Mouse (Mus musculus): ENCODE results near the gene C8g. TPM values are rescaled to one million over a fixed set of nuclear protein-coding genes. Genes with fewer than 3 reads are reported as not detected.

Gene C8g
- polyA plus RNA-seq, 1 experiment from 2014 or later: 3.9 TPM

GRCm38 (mm10) chr2:25492988-25493387, 8.5 kb downstream of the C8g start:
- no peak for ATAC-seq (replicated peaks; ENCODE audit: extremely low read depth, insufficient read depth, low FRiP score)
- WGBS: 70% methylated on average over 5 of the region's 5 CpGs
- H3K27ac ChIP-seq (ENCODE audit: low read length): no peak overlapping the region

GRCm38 (mm10) chr2:25488671-25489068, 12.8 kb downstream of the C8g start:
- Histone ChIP-seq H3K4me1 (ENCODE audit: control insufficient read depth, insufficient read depth, low read length) (no peaks in the 10 kb centered on the region), H3K4me3 (ENCODE audit: low read length) (no peak overlapping the region), H3K36me3 (ENCODE audit: control insufficient read depth, insufficient read depth) (no peaks in the 10 kb centered on the region), H3K27ac (ENCODE audit: low read length) (no peak overlapping the region), H3K9ac (ENCODE audit: low read length) (no peak overlapping the region), H3K9me3 (replicated peaks; ENCODE audit: control insufficient read depth, low read length) (no peaks in the 10 kb centered on the region), H3K27me3 (ENCODE audit: control insufficient read depth, insufficient read depth, low read length) (peaks cover 2% of the 10 kb centered on the region; the same call in 1 of the 2 replicates), H3K4me2 (ENCODE audit: low read depth, low read length) (no peak overlapping the region)
- no peak for ATAC-seq (replicated peaks; ENCODE audit: extremely low read depth, insufficient read depth, low FRiP score)
- 61% methylated on average over 7 of the region's 7 CpGs for WGBS

More at GRCm38 (mm10) chr2:25492988-25493387, 8.5 kb downstream of the C8g start:
- Histone ChIP-seq H3K4me1 (ENCODE audit: control insufficient read depth, insufficient read depth, low read length) (no peaks in the 10 kb centered on the region), H3K9me3 (replicated peaks; ENCODE audit: control insufficient read depth, low read length) (no peaks in the 10 kb centered on the region), H3K27me3 (ENCODE audit: control insufficient read depth, insufficient read depth, low read length) (peaks cover 2% of the 10 kb centered on the region; the same call in 1 of the 2 replicates), H3K4me2 (ENCODE audit: low read depth, low read length) (no peak overlapping the region), H3K4me3 (ENCODE audit: low read length) (no peak overlapping the region), H3K36me3 (ENCODE audit: control insufficient read depth, insufficient read depth) (no peaks in the 10 kb centered on the region), H3K9ac (ENCODE audit: low read length) (no peak overlapping the region)

GRCm38 (mm10) chr2:25487965-25488670, 13.4 kb downstream of the C8g start:
- Histone ChIP-seq H3K27me3 (ENCODE audit: control insufficient read depth, insufficient read depth, low read length) (peaks cover 2% of the 10 kb centered on the region; the same call in 1 of the 2 replicates), H3K27ac (ENCODE audit: low read length) (no peak overlapping the region), H3K4me1 (ENCODE audit: control insufficient read depth, insufficient read depth, low read length) (no peaks in the 10 kb centered on the region), H3K36me3 (ENCODE audit: control insufficient read depth, insufficient read depth) (no peaks in the 10 kb centered on the region), H3K4me2 (ENCODE audit: low read depth, low read length) (no peak overlapping the region), H3K4me3 (ENCODE audit: low read length) (no peak overlapping the region), H3K9ac (ENCODE audit: low read length) (no peak overlapping the region), H3K9me3 (replicated peaks; ENCODE audit: control insufficient read depth, low read length) (no peaks in the 10 kb centered on the region)
- WGBS: 67% methylated on average over 6 of the region's 6 CpGs
- ATAC-seq (replicated peaks; ENCODE audit: extremely low read depth, insufficient read depth, low FRiP score): no peak

- Histone ChIP-seq H3K27ac (ENCODE audit: low read length) (no peak overlapping the region), H3K9ac (ENCODE audit: low read length) (no peak overlapping the region), H3K36me3 (ENCODE audit: control insufficient read depth, insufficient read depth) (no peaks in the 10 kb centered on the region), H3K4me2 (ENCODE audit: low read depth, low read length) (no peak overlapping the region), H3K4me1 (ENCODE audit: control insufficient read depth, insufficient read depth, low read length) (no peaks in the 10 kb centered on the region), H3K4me3 (ENCODE audit: low read length) (no peak overlapping the region), H3K27me3 (ENCODE audit: control insufficient read depth, insufficient read depth, low read length) (peaks cover 5% of the 10 kb centered on the region; the same call in 1 of the 2 replicates), H3K9me3 (replicated peaks; ENCODE audit: control insufficient read depth, low read length) (no peaks in the 10 kb centered on the region)
- WGBS: 58% methylated on average over 11 of the region's 11 CpGs
- ATAC-seq (replicated peaks; ENCODE audit: extremely low read depth, insufficient read depth, low FRiP score): no peak
Observed at GRCm38 (mm10) chr2:25484901-25485647, 16.4 kb downstream of the C8g start.

DNA sequence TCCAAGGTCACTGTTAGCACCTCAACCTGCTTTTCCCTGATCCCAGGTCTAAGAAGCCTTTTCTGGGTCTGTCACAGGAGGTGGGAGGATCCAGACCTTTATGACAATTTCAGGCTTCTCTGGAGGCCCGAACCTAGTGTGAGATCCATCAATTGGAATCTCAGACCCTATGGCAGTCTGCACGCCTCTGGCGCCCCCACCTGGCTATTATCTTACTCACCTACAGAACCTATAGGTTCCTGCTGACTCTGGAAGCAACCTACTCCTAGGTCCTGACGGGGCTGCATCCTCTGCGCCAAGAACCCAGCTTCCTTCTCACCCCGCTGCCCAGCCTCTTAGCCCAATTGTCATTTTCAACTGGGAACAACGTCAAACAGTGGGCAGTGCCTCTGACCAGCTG, 18.6 kb downstream of the C8g start:
- ATAC-seq (replicated peaks; ENCODE audit: extremely low read depth, insufficient read depth, low FRiP score): no peak
- no peaks in the 10 kb centered on the region for H3K36me3 ChIP-seq (ENCODE audit: control insufficient read depth, insufficient read depth)
- H3K4me2 ChIP-seq (ENCODE audit: low read depth, low read length): no peak overlapping the region
- no peak overlapping the region for H3K4me3 ChIP-seq (ENCODE audit: low read length)
- no peaks in the 10 kb centered on the region for H3K4me1 ChIP-seq (ENCODE audit: control insufficient read depth, insufficient read depth, low read length)
- no peaks in the 10 kb centered on the region for H3K9me3 ChIP-seq (replicated peaks; ENCODE audit: control insufficient read depth, low read length)
- WGBS: 18% methylated on average over 7 of the region's 7 CpGs
- no peak overlapping the region for H3K27ac ChIP-seq (ENCODE audit: low read length)
- 0 out of 2 replicates have a peak, but pooled peaks cover 2% of the 10 kb centered on the region for H3K27me3 ChIP-seq (ENCODE audit: control insufficient read depth, insufficient read depth, low read length)
- no peak overlapping the region for H3K9ac ChIP-seq (ENCODE audit: low read length)

DNA sequence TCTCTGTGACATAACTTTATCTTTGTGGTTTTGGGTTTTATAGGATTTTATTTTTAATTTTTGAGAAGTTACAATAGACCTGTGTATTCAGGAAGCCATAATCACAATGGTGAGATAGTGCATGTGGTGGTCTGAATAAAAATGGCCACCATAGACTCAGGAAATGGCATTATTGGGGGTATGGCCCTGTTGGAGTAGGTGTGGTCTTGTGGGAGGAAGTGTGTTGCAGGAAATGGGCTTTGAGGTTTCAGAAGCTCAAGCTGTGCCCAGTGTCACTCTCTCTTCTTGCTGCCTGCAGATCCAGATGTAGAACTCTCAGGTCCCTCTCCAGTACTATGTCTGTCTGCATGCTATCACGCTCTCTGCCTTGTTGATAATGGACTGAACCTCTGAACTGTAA, 21.0 kb downstream of the C8g start:
- Histone ChIP-seq H3K4me2 (ENCODE audit: low read depth, low read length) (no peak overlapping the region), H3K27ac (ENCODE audit: low read length) (no peak overlapping the region), H3K36me3 (ENCODE audit: control insufficient read depth, insufficient read depth) (no peaks in the 10 kb centered on the region), H3K27me3 (ENCODE audit: control insufficient read depth, insufficient read depth, low read length) (0 out of 2 replicates have a peak, but pooled peaks cover 2% of the 10 kb centered on the region), H3K4me1 (ENCODE audit: control insufficient read depth, insufficient read depth, low read length) (no peaks in the 10 kb centered on the region), H3K9ac (ENCODE audit: low read length) (no peak overlapping the region), H3K4me3 (ENCODE audit: low read length) (no peak overlapping the region), H3K9me3 (replicated peaks; ENCODE audit: control insufficient read depth, low read length) (no peaks in the 10 kb centered on the region)
- no peak for ATAC-seq (replicated peaks; ENCODE audit: extremely low read depth, insufficient read depth, low FRiP score)
- WGBS: 86% methylated on average over 1 of the region's 1 CpGs

DNA sequence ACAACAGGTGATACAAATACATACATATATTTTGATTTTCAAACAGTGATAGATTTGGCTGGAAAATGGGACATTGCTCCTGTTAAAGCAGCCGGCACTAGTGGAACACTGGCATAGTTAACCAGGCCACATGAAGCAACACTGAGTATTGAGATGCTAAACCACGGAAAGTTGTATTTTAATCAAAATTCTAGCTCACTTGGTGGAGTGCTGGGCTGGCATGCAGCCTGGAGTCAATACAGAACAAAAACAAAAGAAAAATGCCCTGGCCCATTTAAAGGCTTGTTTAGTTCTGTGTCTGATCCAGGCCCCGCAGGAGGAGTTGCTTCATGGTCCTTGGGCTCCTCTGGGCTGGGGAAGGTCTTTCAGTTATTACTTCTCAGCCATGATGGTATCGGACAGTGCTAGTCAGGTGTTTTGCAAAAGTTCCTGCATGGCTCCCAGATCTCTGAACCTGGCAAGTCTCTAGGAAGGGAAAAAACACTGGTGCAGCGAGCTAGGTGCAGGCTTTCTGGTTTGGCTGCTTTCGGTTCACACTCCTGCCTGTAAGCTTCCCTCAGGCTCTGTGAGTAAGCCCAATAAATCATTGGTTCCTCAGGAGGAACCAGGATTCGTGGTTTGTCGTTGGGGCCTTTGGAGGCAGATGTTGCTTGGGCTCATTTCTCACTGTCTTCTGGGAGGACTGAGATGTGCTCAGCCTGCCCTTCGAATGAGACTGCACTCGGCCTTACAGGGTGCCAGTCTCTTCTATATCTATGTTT, 21.8 kb downstream of the C8g start:
- WGBS: 64% methylated on average over 10 of the region's 10 CpGs
- H3K4me3 ChIP-seq (ENCODE audit: low read length): no peak overlapping the region
- H3K36me3 ChIP-seq (ENCODE audit: control insufficient read depth, insufficient read depth): no peaks in the 10 kb centered on the region
- no peak overlapping the region for H3K4me2 ChIP-seq (ENCODE audit: low read depth, low read length)
- no peak overlapping the region for H3K9ac ChIP-seq (ENCODE audit: low read length)
- H3K27me3 ChIP-seq (ENCODE audit: control insufficient read depth, insufficient read depth, low read length): 0 out of 2 replicates have a peak, but pooled peaks cover 2% of the 10 kb centered on the region
- H3K9me3 ChIP-seq (replicated peaks; ENCODE audit: control insufficient read depth, low read length): no peaks in the 10 kb centered on the region
- H3K27ac ChIP-seq (ENCODE audit: low read length): no peak overlapping the region
- ATAC-seq (replicated peaks; ENCODE audit: extremely low read depth, insufficient read depth, low FRiP score): no peak
- no peaks in the 10 kb centered on the region for H3K4me1 ChIP-seq (ENCODE audit: control insufficient read depth, insufficient read depth, low read length)

DNA sequence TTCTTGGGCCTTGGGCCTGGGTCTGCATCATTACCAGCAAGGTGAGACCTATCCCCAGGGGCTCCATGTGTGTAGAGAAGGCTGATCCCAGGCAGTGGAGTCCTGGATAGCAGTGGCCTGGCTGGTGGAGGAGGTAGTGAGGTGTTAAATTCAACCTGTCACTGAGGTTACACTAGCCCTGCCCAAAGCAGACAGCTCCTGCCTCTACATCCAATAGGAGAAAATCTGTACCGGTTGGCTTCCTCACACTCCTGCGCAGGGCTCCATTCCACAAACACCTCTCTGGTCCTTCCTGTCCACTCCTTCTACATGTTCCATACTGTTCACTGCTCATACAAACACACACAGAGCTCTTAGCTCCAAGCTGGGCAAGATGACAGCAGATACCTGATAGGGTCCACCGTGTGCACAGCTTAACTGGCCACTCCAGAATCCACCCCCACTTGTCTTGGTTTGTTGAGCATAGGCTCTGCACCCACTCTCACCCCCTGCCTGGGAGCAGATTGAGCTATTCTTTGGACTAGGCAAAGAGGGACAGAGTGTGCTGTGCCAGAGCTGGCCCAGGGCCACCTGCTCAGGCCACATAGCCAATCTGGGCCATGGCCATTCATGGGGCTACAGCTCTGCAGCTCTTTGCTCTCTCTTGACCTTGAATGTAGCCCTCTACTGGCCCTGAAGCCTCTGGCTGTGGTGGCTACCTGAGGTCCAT, 23.4 kb downstream of the C8g start:
- Histone ChIP-seq H3K4me1 (ENCODE audit: control insufficient read depth, insufficient read depth, low read length) (no peaks in the 10 kb centered on the region), H3K9ac (ENCODE audit: low read length) (no peak overlapping the region), H3K27ac (ENCODE audit: low read length) (no peak overlapping the region), H3K36me3 (ENCODE audit: control insufficient read depth, insufficient read depth) (no peaks in the 10 kb centered on the region), H3K9me3 (replicated peaks; ENCODE audit: control insufficient read depth, low read length) (no peaks in the 10 kb centered on the region), H3K27me3 (ENCODE audit: control insufficient read depth, insufficient read depth, low read length) (0 out of 2 replicates have a peak, but pooled peaks cover 2% of the 10 kb centered on the region), H3K4me2 (ENCODE audit: low read depth, low read length) (no peak overlapping the region), H3K4me3 (ENCODE audit: low read length) (no peak overlapping the region)
- ATAC-seq (replicated peaks; ENCODE audit: extremely low read depth, insufficient read depth, low FRiP score): no peak
- 77% methylated on average over 3 of the region's 3 CpGs for WGBS

All from heart, embryonic 16.5 days (tissue).